Mouse (Mus musculus): ENCODE measurements at regions not wholly inside any gene's neighbourhood (a gene's known extent, or its start where the extent isn't known, plus 50 kb on each side); places are given as distances from the start of the nearest gene placed in this dataset.
A peak's percentile ranks its signal among the peaks of the same experiment; 100 is the strongest.

DNA sequence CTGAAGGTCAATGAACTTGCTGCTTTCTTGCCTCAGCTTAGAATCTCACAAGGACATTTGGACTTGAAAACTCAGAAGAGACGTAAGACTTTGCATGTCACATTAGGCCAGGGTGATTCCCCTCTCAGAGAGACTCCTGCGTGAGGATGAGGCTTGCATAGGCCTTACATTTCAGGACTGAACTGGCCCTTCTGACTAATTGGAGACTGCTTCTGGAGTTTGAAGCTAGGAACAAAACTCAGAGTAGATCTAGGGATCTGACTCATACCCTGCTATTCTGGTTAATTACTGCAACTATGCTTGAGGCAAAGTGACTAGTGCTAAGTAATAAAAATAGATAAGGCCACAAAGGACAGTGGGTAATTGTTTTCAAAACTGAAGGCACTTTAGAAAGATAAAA lies 365.2 kb upstream of the Stxbp6 start:
- no peak for DNase-seq (ENCODE audit: low spot score)
- 94% methylated on average over 2 of the region's 2 CpGs for WGBS
- no peaks in the 10 kb centered on the region for H3K4me1 ChIP-seq (replicated peaks; ENCODE audit: control insufficient read depth, insufficient read depth, low read length)

DNA sequence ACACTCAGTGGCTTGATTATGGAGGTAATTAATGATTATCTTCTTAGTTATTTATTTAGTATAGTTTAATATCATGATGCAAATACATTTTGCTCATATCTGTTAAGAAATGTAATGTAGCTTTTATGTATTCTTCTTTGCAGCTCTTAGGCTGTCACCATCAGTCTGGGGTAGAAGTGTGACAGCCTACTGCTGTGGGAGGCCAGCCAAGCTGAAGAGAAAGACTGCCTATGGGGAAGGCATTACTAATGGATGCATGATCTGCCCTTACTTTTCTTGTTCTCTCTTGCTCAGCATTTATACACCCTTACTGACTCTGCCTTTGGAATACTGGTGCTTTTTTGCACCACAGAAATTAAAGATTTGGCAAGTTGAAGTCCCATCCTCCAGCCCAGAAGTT lies 362.8 kb upstream of the Stxbp6 start:
- no peaks in the 10 kb centered on the region for H3K27me3 ChIP-seq (ENCODE audit: control insufficient read depth, insufficient read depth, low read length)
- no peaks in the 10 kb centered on the region for H3K9me3 ChIP-seq (ENCODE audit: control insufficient read depth, low read length)
- no peak for ATAC-seq (ENCODE audit: low FRiP score)
- H3K4me3 ChIP-seq (ENCODE audit: low read depth, low read length): no peak overlapping the region
- DNase-seq (ENCODE audit: low spot score): no peak
- H3K36me3 ChIP-seq (ENCODE audit: control insufficient read depth, insufficient read depth, low read length): no peaks in the 10 kb centered on the region
- no peak overlapping the region for H3K27ac ChIP-seq (ENCODE audit: low read depth, low read length)
- no peaks in the 10 kb centered on the region for H3K4me1 ChIP-seq (replicated peaks; ENCODE audit: control insufficient read depth, insufficient read depth, low read length)
- no peak overlapping the region for H3K4me2 ChIP-seq (replicated peaks; ENCODE audit: low read depth, low read length)
- no peak overlapping the region for H3K9ac ChIP-seq (ENCODE audit: low read depth, low read length)

More for the DNA sequence above, 365.2 kb upstream of the Stxbp6 start:
- Histone ChIP-seq H3K9me3 (ENCODE audit: control insufficient read depth, low read length) (no peaks in the 10 kb centered on the region), H3K9ac (ENCODE audit: low read depth, low read length) (no peak overlapping the region), H3K27me3 (ENCODE audit: control insufficient read depth, insufficient read depth, low read length) (no peaks in the 10 kb centered on the region), H3K4me2 (replicated peaks; ENCODE audit: low read depth, low read length) (no peak overlapping the region), H3K4me3 (ENCODE audit: low read depth, low read length) (no peak overlapping the region), H3K27ac (ENCODE audit: low read depth, low read length) (no peak overlapping the region), H3K36me3 (ENCODE audit: control insufficient read depth, insufficient read depth, low read length) (no peaks in the 10 kb centered on the region)
- no peak for ATAC-seq (ENCODE audit: low FRiP score)

GRCm38 (mm10) chr12:45399436-45399835 lies 324.9 kb upstream of the Stxbp6 start:
- no peak overlapping the region for H3K27ac ChIP-seq (ENCODE audit: low read depth, low read length)
- DNase-seq (ENCODE audit: low spot score): no peak
- no peaks in the 10 kb centered on the region for H3K9me3 ChIP-seq (ENCODE audit: control insufficient read depth, low read length)
- H3K27me3 ChIP-seq (ENCODE audit: control insufficient read depth, insufficient read depth, low read length): no peaks in the 10 kb centered on the region
- no peaks in the 10 kb centered on the region for H3K36me3 ChIP-seq (ENCODE audit: control insufficient read depth, insufficient read depth, low read length)
- H3K4me3 ChIP-seq (ENCODE audit: low read depth, low read length): no peak overlapping the region
- H3K4me2 ChIP-seq (replicated peaks; ENCODE audit: low read depth, low read length): no peak overlapping the region
- no peak for ATAC-seq (ENCODE audit: low FRiP score)
- no peak overlapping the region for H3K9ac ChIP-seq (ENCODE audit: low read depth, low read length)
- no peaks in the 10 kb centered on the region for H3K4me1 ChIP-seq (replicated peaks; ENCODE audit: control insufficient read depth, insufficient read depth, low read length)
- 80% methylated on average over 2 of the region's 2 CpGs for WGBS

GRCm38 (mm10) chr12:45384864-45385263 lies 310.4 kb upstream of the Stxbp6 start:
- ATAC-seq (ENCODE audit: low FRiP score): no peak
- H3K27me3 ChIP-seq (ENCODE audit: control insufficient read depth, insufficient read depth, low read length): no peaks in the 10 kb centered on the region
- no peak overlapping the region for H3K9ac ChIP-seq (ENCODE audit: low read depth, low read length)
- no peaks in the 10 kb centered on the region for H3K36me3 ChIP-seq (ENCODE audit: control insufficient read depth, insufficient read depth, low read length)
- H3K4me3 ChIP-seq (ENCODE audit: low read depth, low read length): no peak overlapping the region
- no peaks in the 10 kb centered on the region for H3K9me3 ChIP-seq (ENCODE audit: control insufficient read depth, low read length)
- no peaks in the 10 kb centered on the region for H3K4me1 ChIP-seq (replicated peaks; ENCODE audit: control insufficient read depth, insufficient read depth, low read length)
- peak; percentile 48 for DNase-seq (ENCODE audit: low spot score)
- no peak overlapping the region for H3K27ac ChIP-seq (ENCODE audit: low read depth, low read length)
- 62% methylated on average over 3 of the region's 3 CpGs for WGBS
- no peak overlapping the region for H3K4me2 ChIP-seq (replicated peaks; ENCODE audit: low read depth, low read length)
